Mouse (Mus musculus) gastrocnemius, postnatal 4 days (tissue): ENCODE measurements at regions not wholly inside any gene's neighbourhood (a gene's known extent, or its start where the extent isn't known, plus 50 kb on each side); places are given as distances from the start of the nearest gene placed in this dataset.

Experiments used
- DNase-seq, 2 experiments: peaks; one replicate each; pipeline ENCODE4 v3.0.0; 2021 to 2022; ENCODE audit warnings: low spot score in 2 of 2, mixed read lengths in 2 of 2

DNA sequence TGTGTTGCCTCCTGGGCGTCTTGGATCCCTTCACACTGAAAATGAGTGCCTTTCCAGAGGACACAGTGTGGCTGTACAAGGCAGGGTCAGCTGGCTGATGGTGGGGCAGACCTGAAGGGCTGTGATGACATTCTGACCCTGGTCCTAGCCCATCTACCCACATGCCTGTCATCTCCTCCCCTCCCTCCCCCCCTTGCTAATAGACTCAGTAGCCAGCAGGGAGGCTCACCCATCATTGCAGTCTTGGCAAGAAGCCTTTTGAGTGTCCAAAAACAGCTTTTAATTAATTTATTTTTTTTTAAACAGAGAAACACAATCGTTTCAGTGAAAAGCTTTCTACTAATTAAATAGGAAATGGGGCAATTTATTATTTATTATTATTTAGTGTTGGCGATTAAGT is 67.0 kb upstream of the Ssx2ip start:
- DNase-seq, result no peak

GRCm38 (mm10) chr3:146337861-146338281 is 66.6 kb upstream of the Ssx2ip start:
- no peak for DNase-seq

- no peak for DNase-seq
Observed at GRCm38 (mm10) chr3:146338445-146338844, 66.0 kb upstream of the Ssx2ip start.

DNA sequence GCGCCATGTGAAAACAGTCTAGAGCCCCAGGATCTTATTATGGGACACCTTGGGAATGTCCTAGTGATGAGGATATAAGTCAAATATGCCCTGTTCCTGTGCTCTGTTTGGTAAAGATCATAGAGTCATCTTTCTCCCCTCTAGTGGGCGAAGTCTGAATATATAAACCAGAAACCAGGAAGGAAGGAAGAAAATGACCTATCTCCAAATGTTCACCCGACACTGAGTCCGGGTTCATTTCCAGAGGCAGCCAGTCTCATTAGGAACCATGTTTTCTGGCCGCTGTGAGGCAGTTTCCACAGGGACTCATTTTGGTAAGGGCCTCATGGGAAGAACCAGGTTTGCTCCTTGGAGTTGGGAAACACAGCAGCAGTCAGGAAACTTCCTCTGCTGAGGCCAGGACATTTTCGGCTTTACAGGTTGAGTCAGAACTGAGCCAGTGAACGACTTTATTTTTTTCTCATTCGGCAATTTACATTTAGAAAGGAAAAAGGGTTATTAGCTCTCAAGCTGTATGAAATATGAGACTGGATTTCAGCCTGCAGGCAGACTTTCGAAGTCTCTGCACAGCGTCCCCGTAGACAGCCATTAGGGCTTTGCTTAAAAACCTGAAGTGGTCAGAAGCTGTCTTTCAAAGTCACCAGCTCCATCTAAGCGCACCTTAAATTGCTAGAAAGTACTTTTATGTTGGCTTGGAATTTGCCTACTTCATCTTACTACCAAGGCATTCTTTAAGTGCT is 64.0 kb upstream of the Ssx2ip start:
- no peak for DNase-seq

- DNase-seq, result no peak
Observed at GRCm38 (mm10) chr3:146341652-146342340, 62.6 kb upstream of the Ssx2ip start.

GRCm38 (mm10) chr3:146342727-146343126 is 61.7 kb upstream of the Ssx2ip start:
- DNase-seq, result no peak

GRCm38 (mm10) chr3:146343649-146344401 is 60.6 kb upstream of the Ssx2ip start:
- DNase-seq, result peak in 1 of 2 experiments; percentile 54

DNA sequence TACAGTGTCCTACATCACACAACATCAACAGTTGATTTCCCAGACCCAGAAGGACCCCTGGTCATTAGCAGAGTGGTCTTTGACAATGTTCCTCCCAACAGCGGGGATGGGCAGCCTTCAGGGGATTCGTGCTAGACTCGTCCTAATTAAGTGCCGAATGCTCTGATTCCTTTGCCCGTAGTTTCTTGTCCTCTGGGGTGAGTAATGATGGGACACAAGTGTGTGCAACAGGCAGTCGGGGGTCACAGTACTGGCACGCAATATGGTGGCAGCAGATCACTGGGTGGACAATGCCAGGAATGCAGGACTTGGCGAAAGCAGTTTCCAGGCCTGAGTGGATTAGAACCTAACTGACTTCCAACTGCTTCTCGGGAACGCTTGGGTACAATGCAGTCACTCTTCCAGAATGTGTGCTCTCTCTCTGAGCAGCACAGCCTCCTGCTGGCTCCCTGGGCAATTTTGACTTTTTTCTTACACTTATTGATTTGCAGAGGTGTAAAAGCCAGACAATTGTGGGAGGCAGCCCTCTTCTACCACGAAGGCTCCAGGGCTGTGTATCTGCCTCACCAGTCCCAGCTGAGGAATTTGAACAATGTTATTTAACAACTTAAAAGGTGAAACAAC is 59.9 kb upstream of the Ssx2ip start:
- no peak for DNase-seq

DNA sequence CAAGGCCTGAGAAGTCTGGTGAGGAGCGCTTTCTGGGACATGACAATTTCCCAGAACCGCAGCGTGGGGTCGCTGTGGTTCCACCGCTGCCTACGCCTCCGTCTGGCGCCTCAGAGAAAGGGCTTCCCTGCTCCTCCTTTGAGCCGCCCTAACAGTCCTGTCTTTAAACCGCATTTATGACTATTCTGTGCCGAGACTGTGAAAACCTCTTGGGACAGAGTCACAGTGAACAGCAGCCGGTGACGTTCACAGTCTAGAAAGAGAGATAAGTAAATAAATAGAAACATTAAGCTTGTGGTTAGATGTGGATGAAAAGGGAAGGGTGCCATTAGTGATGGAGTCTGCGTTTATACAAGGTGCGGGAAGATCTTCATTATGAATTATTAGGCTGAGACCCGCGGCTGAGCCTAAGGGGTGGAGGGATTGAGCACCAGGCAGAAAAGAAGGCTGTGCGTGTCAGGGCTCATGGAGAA is 59.1 kb upstream of the Ssx2ip start:
- peak; percentile 40 to 54 for DNase-seq

GRCm38 (mm10) chr3:146345946-146346345 is 58.5 kb upstream of the Ssx2ip start:
- DNase-seq, result no peak

DNA sequence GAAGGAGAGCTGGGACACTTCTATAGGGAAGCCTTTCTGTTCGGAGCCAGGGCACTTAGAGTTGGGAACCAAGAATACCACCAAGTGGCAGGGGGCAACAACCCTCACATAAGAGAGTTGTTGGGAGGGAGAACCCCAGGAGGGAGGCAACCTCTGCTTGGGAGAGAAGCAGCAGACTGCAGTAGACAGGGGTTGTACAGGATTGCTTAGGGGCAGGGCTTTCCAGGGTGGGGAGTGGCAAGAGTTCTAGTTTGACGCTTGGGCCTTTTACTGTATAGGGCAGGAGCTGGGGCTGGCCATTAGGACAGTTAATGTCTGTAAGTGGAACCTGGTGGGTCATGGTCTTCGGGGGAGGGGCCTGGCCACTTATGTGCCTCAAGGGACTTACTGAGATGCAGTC is 57.1 kb upstream of the Ssx2ip start:
- DNase-seq, result no peak

DNA sequence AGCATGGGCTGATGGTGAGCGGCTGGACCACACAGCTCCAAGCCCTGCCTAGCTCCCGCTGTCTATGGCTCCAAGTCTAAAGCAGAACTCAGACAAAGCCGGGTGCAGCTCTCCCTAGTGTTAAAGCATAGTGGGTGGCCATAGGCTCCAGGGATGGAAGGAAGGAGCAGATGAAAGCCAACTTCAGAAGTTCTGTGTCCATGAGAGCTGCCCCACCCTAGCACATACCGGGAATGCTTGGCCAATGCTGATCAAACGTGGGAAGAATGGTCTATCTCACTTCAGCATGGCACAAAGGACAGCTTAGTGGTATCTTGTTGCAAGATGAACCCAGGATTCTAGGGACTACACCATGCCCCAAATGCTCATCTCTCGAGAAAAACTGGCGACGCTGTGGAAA is 55.5 kb upstream of the Ssx2ip start:
- no peak for DNase-seq

DNA sequence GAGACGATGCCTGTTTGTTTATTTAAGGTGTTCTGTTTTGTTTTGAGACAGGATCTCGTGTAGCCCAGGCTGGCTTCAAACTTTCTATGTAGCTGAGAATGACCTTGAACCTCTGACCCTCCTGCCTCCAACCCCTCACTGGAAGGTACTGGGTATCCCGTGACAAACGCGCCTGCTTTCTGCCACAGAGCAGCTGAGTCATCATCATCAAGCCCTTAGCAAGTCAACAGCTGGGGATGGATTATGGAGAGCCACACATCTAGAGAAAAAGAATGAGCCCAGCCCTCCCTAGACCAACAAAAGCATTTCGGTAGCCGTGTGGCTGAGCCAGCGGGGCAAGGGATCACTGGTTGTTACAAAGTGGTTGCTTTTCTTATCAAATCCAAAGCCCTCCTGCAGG is 55.0 kb upstream of the Ssx2ip start:
- DNase-seq, result no peak

GRCm38 (mm10) chr3:146350126-146350525 is 54.3 kb upstream of the Ssx2ip start:
- DNase-seq, result no peak

DNA sequence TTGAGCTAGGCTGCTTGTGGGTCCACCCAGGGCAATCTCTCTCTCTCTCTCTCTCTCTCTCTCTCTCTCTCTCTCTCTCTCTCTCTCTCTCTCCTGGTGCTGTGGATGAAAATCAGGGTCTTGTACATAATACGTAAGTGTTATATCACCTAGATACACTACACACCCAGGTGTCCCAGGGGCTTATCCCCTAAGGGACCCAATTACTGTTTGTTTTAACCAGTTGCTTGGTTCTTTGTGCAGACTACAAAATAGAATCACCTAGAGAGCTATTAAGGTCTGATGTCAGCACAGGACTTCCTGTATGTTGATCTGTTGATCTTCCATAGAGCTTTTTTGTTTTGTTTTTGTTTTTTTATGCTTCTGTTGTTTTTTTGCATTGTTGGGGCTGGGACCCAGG is 53.0 kb upstream of the Ssx2ip start:
- no peak for DNase-seq

GRCm38 (mm10) chr3:146352187-146352586 is 52.3 kb upstream of the Ssx2ip start:
- no peak for DNase-seq

DNA sequence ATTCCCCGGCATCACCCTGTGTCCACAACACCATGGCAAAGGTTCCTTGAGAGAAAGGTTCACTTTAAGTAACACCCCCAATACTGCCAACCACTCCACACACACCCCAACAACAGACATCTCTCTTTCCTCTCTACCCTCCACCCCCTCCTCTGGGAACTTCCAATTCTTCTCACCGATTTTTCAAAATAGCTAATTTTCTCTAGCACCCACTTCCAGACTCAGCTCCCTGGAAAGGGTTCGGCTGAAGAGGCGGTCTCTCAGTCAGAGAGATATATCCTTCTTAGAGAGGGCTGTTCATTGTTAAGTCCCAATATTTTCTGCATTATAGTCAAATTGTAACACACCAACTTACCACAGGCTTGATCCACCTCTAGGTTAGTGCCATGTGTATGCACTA is 50.5 kb upstream of the Ssx2ip start:
- no peak for DNase-seq
